Mouse (Mus musculus) liver, embryonic 14.5 days (tissue): ENCODE results near the gene Tmem178b. TPM values are rescaled to one million over a fixed set of nuclear protein-coding genes. Genes with fewer than 3 reads are reported as not detected.
A peak's percentile ranks its signal among the peaks of the same experiment; 100 is the strongest.

Source experiments
- ATAC-seq: fragments of 200-750 bp; cut with Nextera tagmentation; 2 replicates; pipeline ENCODE4 v1.8.0; 2017; ENCODE audit warnings: moderate number of reproducible peaks, mild to moderate bottlenecking, moderate library complexity; ENCODE audit not compliant: insufficient read depth
- DNase-seq, 3 experiments: peaks; one replicate each; pipeline ENCODE4 v3.0.0-alpha.2; 2012 to 2013; ENCODE audit warnings: low read depth in 3 of 3, low spot score in 3 of 3
- H3K27ac ChIP-seq: fragments of 300-500 bp; sonication (generic); 2 replicates; pipeline ENCODE4 v1.5.1; 2014; ENCODE audit warnings: moderate library complexity, mild to moderate bottlenecking, control low read depth, inconsistent platforms
- H3K27me3 ChIP-seq: fragments of 300-500 bp; sonication (generic); 2 replicates; pipeline ENCODE4 v1.6.1; 2014; ENCODE audit warnings: mild to moderate bottlenecking, low read length, moderate library complexity; ENCODE audit not compliant: control insufficient read depth, insufficient read depth
- H3K36me3 ChIP-seq: fragments of 300-500 bp; sonication (generic); replicated peaks from 2 replicates; pipeline ENCODE4 v1.6.1; 2014; ENCODE audit warnings: low read depth; ENCODE audit not compliant: control insufficient read depth, insufficient read depth
- H3K4me1 ChIP-seq, 2 experiments: fragments of 200-500 bp in 1 of 2; fragments of 300-500 bp in 1 of 2; sonication (generic) in 1 of 2; replicated peaks; 2 replicates each; pipeline ENCODE4 v1.6.1; 2012 to 2014; ENCODE audit warnings: antibody characterized with exemption in 1 of 2, inconsistent platforms in 1 of 2, low read length in 1 of 2; ENCODE audit not compliant: control insufficient read depth in 2 of 2, insufficient read depth in 2 of 2
- H3K4me2 ChIP-seq: fragments of 300-500 bp; sonication (generic); 2 replicates; pipeline ENCODE4 v1.6.1; 2014; ENCODE audit warnings: low read depth, mild to moderate bottlenecking, control low read depth, moderate library complexity
- H3K4me3 ChIP-seq, 2 experiments: fragments of 200-500 bp in 1 of 2; fragments of 300-500 bp in 1 of 2; sonication (generic) in 1 of 2; 2 replicates each; pipeline ENCODE4 v1.5.1; 2012 to 2014; ENCODE audit warnings: low read depth in 2 of 2, low read length in 2 of 2, mild to moderate bottlenecking in 2 of 2, control low read depth in 1 of 2, inconsistent platforms in 1 of 2, moderate library complexity in 1 of 2; ENCODE audit not compliant: insufficient read depth in 1 of 2
- H3K9ac ChIP-seq: fragments of 300-500 bp; sonication (generic); replicated peaks from 2 replicates; pipeline ENCODE4 v1.6.1; 2014; ENCODE audit warnings: mild to moderate bottlenecking, control low read depth, moderate library complexity
- H3K9me3 ChIP-seq: fragments of 300-500 bp; sonication (generic); 2 replicates; pipeline ENCODE4 v1.6.1; 2016; ENCODE audit warnings: low read length, mixed read lengths; ENCODE audit not compliant: control insufficient read depth
- CTCF ChIP-seq: IDR thresholded peaks from 2 replicates; pipeline ENCODE4 v1.5.1; 2016; ENCODE audit warnings: antibody characterized with exemption, low read depth, control low read depth
- EP300 ChIP-seq: IDR thresholded peaks from 2 replicates; pipeline ENCODE4 v1.6.1; 2016; ENCODE audit warnings: antibody characterized with exemption, low read depth
- WGBS: fragments of 180-500 bp; shearing (Covaris S2); extraction: QIAGEN DNeasy Blood & Tissue Kit; methylation state at CpG from one replicate; pipeline ENCODE4 v1.1.7; 2014; ENCODE audit not compliant: insufficient replicate concordance; 5-methylcytosine and 5-hydroxymethylcytosine counted together
- polyA plus RNA-seq, 2 experiments: library from polyadenylated mRNA; depleted of rRNA in 1 of 2; stranded (reverse) in 1 of 2; unstranded in 1 of 2; fragments of >200 nt; fragmentation: Nextera tagmentation in 1 of 2; extraction: Ambion mirVana in 1 of 2; gene quantifications; 2 replicates each; pipeline versions ENCODE4 v1.2.1 to v1.2.3; 2012 to 2014

Gene Tmem178b
- polyA plus RNA-seq, 2 experiments, result not detected

DNA sequence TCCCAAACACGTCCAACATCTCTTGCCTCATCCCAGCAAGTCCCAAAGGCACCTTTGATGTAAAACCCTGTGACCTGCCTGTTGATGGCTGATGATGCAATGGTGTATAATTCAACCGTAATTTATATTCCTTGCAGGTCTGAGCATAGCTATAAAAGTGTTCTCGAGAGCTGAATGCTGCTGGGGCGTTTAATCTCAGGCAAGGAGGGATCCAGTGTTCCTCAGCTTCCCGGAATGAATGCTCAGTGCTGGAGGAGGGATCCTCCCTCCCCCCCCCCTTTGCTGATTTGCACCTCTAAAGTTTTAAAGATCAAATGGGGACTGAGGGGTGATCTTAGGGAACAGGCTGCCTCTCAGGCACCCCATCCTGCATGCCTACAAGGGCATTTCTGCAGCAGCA, 361.0 kb downstream of the Tmem178b start:
- TF ChIP-seq EP300 (no peak), CTCF (no peak)
- ATAC-seq, result no peak
- 38% methylated on average over 5 of the region's 5 CpGs for WGBS
- H3K4me2 ChIP-seq, result no peak overlapping the region
- H3K36me3 ChIP-seq, result no peaks in the 10 kb centered on the region
- H3K4me3 ChIP-seq, result no peak overlapping the region
- no peaks in the 10 kb centered on the region for H3K4me1 ChIP-seq
- H3K9me3 ChIP-seq, result no peaks in the 10 kb centered on the region
- DNase-seq, result no peak
- no peak overlapping the region for H3K27ac ChIP-seq
- no peaks in the 10 kb centered on the region for H3K27me3 ChIP-seq
- H3K9ac ChIP-seq, result no peak overlapping the region

DNA sequence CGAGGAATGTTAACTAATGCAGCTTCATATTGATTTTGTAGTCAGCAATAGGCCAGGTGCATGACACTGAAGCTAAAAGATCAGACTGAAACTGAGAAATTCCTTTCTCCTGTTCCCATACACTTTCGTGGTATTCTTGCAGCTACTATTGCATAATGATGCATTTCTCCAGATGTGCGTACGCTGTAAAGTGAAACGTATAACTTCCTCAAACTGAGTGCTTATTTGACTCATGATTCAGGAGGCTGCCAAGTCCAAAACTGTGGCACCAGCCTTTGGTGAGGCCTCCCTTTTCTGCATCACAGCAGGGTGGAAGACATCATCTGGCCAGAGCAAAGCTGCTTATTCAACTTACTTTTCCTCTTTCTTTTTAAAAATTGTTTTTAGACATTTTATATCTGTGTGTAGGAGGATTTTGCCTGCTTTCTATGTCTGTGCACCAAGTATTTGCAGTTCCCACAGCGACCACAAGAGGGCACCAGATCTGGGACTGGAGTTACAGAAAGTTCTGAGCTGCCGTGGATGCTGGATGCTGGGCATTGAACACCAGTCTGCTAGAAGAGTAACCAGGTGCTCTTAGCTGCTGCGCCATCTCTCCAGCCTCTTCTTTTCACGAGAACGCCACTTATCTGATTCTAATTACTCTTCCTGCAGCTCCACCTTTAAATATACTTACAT, 362.9 kb downstream of the Tmem178b start:
- ATAC-seq (no peak), DNase-seq (peak; percentile 9 to 16 (median 13))
- Histone ChIP-seq H3K27ac (no peak overlapping the region), H3K4me3 (no peak overlapping the region), H3K9me3 (no peaks in the 10 kb centered on the region), H3K27me3 (no peaks in the 10 kb centered on the region), H3K4me1 (no peaks in the 10 kb centered on the region), H3K9ac (no peak overlapping the region), H3K36me3 (no peaks in the 10 kb centered on the region), H3K4me2 (no peak overlapping the region)
- 11% methylated on average over 10 of the region's 10 CpGs for WGBS
- TF ChIP-seq EP300 (no peak), CTCF (peak; percentile 89)

DNA sequence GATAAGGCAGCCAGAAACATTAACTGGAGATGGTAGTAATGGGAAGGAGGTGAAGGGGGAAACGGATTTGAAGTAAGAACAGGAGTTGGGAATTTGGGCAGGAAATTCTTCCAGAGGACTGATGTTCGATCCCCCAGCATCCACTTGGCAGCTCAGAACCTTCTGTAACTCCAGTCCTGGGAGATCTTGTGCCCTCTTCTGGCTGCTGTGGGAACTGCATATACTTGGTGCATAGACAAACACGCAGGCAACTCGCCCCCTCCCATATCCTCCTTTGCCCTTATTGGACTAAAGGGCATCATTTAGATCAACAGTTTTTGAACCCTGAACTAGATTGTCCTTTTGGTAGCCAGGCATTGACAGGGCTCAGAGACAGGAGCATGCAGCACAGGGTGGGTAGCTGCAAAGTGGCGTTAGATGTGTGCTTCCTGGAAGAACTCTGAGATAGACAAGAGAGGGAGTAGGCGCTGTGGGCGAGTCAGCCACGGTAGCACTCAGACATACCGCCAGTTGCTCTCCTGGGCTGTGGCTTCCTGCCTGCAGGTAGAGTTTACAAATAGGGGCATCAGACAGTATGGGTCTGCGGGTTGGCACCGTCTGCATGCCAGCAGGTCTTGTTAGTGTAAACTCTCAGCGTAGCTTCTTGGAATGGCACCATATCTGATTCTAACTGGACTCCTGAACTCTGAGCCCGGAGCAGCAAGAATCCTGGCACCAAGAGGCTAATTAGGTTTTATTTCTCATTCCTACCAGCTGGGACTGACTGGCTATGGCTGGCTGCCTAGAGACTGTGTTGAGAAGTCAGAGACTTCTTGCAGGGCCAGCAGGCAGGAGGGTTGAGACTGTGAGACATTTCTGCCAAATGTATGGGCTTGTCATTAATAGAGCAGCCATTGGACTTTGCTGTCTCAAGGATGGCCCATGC, 364.0 kb downstream of the Tmem178b start:
- Histone ChIP-seq H3K36me3 (no peaks in the 10 kb centered on the region), H3K4me3 (no peak overlapping the region), H3K27ac (no peak overlapping the region), H3K9me3 (no peaks in the 10 kb centered on the region), H3K4me1 (no peaks in the 10 kb centered on the region), H3K9ac (no peak overlapping the region), H3K27me3 (no peaks in the 10 kb centered on the region), H3K4me2 (no peak overlapping the region)
- WGBS, result 50% methylated on average over 13 of the region's 13 CpGs
- no peak for TF ChIP-seq EP300
- TF ChIP-seq CTCF, result peak; percentile 75
- ATAC-seq, result no peak
- DNase-seq, result peak; percentile 1 to 5 (median 2)

DNA sequence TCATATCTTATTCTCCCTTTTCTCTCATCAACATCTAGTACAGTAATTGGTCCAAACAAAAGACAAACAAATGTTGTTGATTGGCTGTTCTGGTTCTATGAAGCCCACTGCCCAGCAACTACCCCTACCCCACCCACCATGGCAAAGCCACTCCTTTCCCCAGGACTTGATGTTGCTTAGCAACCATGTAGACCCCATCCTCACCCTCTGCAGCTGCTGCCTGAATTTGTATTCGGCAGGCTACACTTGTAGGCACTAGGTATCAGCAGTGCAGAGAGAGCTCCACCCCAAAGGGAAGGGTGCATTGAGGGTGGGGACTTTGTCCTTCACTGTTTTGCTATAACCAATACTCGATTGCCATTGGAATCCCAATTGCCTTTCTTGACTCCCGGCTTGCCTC, 365.8 kb downstream of the Tmem178b start:
- no peak overlapping the region for H3K4me3 ChIP-seq
- TF ChIP-seq CTCF (no peak), EP300 (no peak)
- DNase-seq (no peak), ATAC-seq (no peak)
- no peak overlapping the region for H3K4me2 ChIP-seq
- 55% methylated on average over 3 of the region's 3 CpGs for WGBS
- H3K27ac ChIP-seq, result no peak overlapping the region
- no peaks in the 10 kb centered on the region for H3K4me1 ChIP-seq
- H3K36me3 ChIP-seq, result no peaks in the 10 kb centered on the region
- no peaks in the 10 kb centered on the region for H3K9me3 ChIP-seq
- no peak overlapping the region for H3K9ac ChIP-seq
- H3K27me3 ChIP-seq, result no peaks in the 10 kb centered on the region

DNA sequence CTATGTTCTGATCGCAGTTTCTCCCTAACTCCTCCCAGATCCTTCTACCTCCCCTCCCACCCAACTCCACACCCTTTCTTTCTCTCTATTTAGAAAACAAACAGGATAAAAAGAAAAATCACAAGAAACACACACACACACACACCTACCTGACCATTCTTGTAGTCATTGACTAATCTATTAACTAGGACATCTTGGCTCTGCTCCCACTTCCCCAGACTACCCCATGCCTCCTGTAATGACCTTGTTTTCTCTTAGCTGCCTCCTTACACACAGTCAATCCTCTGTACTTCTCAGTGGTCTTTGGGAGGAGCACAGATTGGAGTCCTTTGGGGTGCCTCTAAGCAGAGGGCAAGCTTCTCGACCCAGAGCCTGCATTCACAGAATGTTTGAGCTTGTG, 367.6 kb downstream of the Tmem178b start:
- H3K27ac ChIP-seq, result no peak overlapping the region
- H3K4me2 ChIP-seq, result no peak overlapping the region
- no peaks in the 10 kb centered on the region for H3K9me3 ChIP-seq
- no peak for ATAC-seq
- TF ChIP-seq CTCF (no peak), EP300 (no peak)
- WGBS, result 42% methylated on average over 2 of the region's 2 CpGs
- no peaks in the 10 kb centered on the region for H3K4me1 ChIP-seq
- no peaks in the 10 kb centered on the region for H3K27me3 ChIP-seq
- DNase-seq, result no peak
- no peak overlapping the region for H3K4me3 ChIP-seq
- no peaks in the 10 kb centered on the region for H3K36me3 ChIP-seq
- H3K9ac ChIP-seq, result no peak overlapping the region
